Mouse (Mus musculus) liver, postnatal 0 days (tissue): ENCODE measurements around the gene Hoxb5. TPM values are rescaled to one million over a fixed set of nuclear protein-coding genes. Genes with fewer than 3 reads are reported as not detected.
A peak's percentile ranks its signal among the peaks of the same experiment; 100 is the strongest.

Source experiments
- ATAC-seq: fragments of 200-750 bp; cut with Nextera tagmentation; 2 replicates; pipeline ENCODE4 v1.8.0; 2017; ENCODE audit warnings: mild to moderate bottlenecking, moderate library complexity
- DNase-seq: peaks from one replicate; pipeline ENCODE4 v3.0.0-alpha.2; 2016
- H3K27ac ChIP-seq: fragments of 300-500 bp; sonication (generic); 2 replicates; pipeline ENCODE4 v1.5.1; 2014; ENCODE audit warnings: antibody characterized with exemption, moderate library complexity, mild to moderate bottlenecking, low read depth
- H3K27me3 ChIP-seq: fragments of 300-500 bp; sonication (generic); 2 replicates; pipeline ENCODE4 v1.6.1; 2014; ENCODE audit warnings: low read length, control low read depth, mixed read lengths; ENCODE audit not compliant: insufficient read depth
- H3K36me3 ChIP-seq: fragments of 300-500 bp; sonication (generic); replicated peaks from 2 replicates; pipeline ENCODE4 v1.6.1; 2014; ENCODE audit warnings: mild to moderate bottlenecking, control low read depth, low read length, moderate library complexity, mixed read lengths; ENCODE audit not compliant: insufficient read depth
- H3K4me1 ChIP-seq: fragments of 300-500 bp; sonication (generic); 2 replicates; pipeline ENCODE4 v1.6.1; 2014; ENCODE audit warnings: antibody characterized with exemption, mild to moderate bottlenecking, control low read depth; ENCODE audit not compliant: insufficient read depth
- H3K4me2 ChIP-seq: fragments of 300-500 bp; sonication (generic); 2 replicates; pipeline ENCODE4 v1.6.1; 2014; ENCODE audit warnings: low read depth, mild to moderate bottlenecking, low read length, moderate library complexity, mixed read lengths
- H3K4me3 ChIP-seq: fragments of 300-500 bp; sonication (generic); 2 replicates; pipeline ENCODE4 v1.5.1; 2014; ENCODE audit warnings: low read depth, low read length
- H3K9ac ChIP-seq: fragments of 300-500 bp; sonication (generic); replicated peaks from 2 replicates; pipeline ENCODE4 v1.6.1; 2014; ENCODE audit warnings: mild to moderate bottlenecking, moderate library complexity
- H3K9me3 ChIP-seq: fragments of 300-500 bp; sonication (generic); 2 replicates; pipeline ENCODE4 v1.6.1; 2016; ENCODE audit warnings: mild to moderate bottlenecking, control low read depth, low read length, mixed read lengths
- CTCF ChIP-seq: sonication (generic); IDR thresholded peaks from 2 replicates; pipeline ENCODE4 v1.5.1; 2016; ENCODE audit warnings: antibody characterized with exemption, low read depth
- EP300 ChIP-seq: IDR thresholded peaks from 2 replicates; pipeline ENCODE4 v1.6.1; 2016; ENCODE audit warnings: antibody characterized with exemption, low read depth, mild to moderate bottlenecking
- WGBS: fragments of 180-500 bp; shearing (Covaris S2); extraction: QIAGEN DNeasy Blood & Tissue Kit; methylation state at CpG from one replicate; pipeline ENCODE4 v1.1.7; 2014; ENCODE audit not compliant: insufficient replicate concordance; 5-methylcytosine and 5-hydroxymethylcytosine counted together
- polyA plus RNA-seq: library from polyadenylated mRNA; unstranded; fragments of >200 nt; fragmentation: Nextera tagmentation; extraction: Ambion mirVana; gene quantifications from 2 replicates; pipeline ENCODE4 v1.2.1, GENCODE M21; 2015

Hoxb5 gene
- polyA plus RNA-seq, 1 experiment from 2014 or later, result 0.75 TPM

DNA sequence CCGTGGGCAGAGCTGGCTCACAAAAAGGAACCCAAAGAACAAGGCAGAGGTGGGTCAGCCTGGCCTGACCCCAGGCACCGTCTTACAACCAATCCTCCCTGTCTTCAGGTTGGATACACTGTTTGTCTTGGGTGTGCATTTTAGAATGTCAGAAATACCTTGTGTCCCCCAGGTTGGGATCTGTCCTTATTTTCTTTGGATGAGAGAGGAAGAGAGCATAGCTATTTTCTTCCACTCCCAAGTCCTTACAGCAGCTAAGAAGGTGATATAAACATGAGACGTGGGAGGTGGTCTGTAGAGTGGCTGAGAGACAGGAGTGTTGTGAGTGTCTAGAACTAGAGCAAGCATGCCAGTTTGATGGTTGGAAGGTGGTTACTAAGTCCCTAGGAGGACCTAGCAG is 5.7 kb upstream of the Hoxb5 start:
- Histone ChIP-seq H3K4me3 (no peak overlapping the region), H3K27ac (no peak overlapping the region), H3K4me2 (no peak overlapping the region), H3K4me1 (no peaks in the 10 kb centered on the region), H3K27me3 (peaks cover 100% of the 10 kb centered on the region), H3K36me3 (no peaks in the 10 kb centered on the region), H3K9ac (no peak overlapping the region), H3K9me3 (no peaks in the 10 kb centered on the region)
- DNase-seq, result no peak
- TF ChIP-seq EP300, result no peak
- TF ChIP-seq CTCF, result no peak
- 38% methylated on average over 3 of the region's 3 CpGs for WGBS
- no peak for ATAC-seq

DNA sequence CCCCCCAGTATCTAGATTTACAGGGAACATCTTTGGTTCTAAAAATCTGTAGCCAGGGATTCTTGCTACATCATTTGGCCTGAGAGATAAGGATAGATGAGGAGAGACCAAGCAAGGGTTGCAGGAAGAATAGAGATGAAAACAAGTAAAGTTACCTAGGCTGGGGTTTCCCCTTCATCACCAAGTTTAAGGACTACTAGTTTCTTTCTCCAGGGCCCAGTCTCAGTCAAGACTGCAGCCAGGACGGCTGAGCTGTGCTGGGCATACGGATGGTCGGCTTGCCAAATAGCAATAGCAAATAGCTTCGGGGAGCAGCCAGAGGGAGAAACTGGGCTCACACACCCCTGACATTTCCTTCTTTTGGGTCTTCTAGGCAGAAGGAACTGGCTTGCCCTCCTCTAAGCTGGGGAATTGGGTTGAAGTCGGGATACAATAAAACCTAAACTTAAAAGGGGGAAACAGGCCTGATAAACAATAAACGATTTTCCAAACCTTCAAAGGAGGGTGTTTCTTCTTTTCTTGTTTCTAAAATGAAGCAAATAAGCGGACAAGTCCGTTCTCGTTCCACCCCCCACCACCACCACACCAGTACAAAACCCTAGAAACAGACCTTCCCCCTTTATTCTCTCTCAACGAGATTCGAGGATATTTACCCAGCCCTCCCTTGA is 5.0 kb upstream of the Hoxb5 start:
- TF ChIP-seq EP300 (no peak), CTCF (no peak)
- no peak overlapping the region for H3K4me3 ChIP-seq

DNA sequence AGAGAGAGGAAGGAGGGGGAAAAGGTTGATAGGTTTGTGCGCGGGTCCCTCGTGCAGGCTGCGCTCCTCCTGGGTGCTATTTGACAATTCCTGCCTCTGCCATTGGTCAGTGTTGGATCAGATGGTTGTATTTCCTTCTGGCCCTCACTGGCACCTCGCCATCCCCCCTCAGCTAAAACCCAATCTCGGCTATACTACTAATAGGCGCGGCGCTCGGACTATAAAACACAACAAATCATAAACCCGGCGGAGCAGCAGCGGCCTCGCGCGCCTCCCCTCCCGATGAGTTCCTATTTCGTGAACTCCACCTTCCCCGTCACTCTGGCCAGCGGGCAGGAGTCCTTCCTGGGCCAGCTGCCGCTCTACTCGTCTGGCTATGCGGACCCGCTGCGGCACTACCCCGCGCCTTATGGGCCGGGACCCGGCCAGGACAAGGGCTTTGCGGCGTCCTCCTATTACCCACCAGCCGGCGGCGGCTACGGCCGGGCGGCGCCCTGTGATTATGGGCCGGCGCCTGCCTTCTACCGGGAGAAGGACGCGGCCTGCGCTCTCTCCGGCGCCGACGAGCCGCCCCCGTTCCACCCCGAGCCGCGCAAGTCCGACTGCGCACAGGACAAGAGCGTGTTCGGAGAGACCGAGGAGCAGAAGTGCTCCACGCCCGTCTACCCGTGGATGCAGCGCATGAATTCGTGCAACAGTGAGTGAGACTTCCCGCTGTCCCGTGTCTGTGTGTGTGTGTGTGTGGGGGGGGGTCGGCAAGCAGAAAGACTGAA is 4.1 kb upstream of the Hoxb5 start:
- 3% methylated on average over 65 of the region's 66 CpGs for WGBS
- Histone ChIP-seq H3K4me1 (no peaks in the 10 kb centered on the region), H3K36me3 (no peaks in the 10 kb centered on the region), H3K9ac (no peak overlapping the region), H3K9me3 (no peaks in the 10 kb centered on the region), H3K4me3 (peak overlapping the region; percentile 31), H3K27ac (no peak overlapping the region), H3K4me2 (peak overlapping the region; percentile 55), H3K27me3 (peaks cover 100% of the 10 kb centered on the region)
- ATAC-seq (no peak), DNase-seq (no peak)
- TF ChIP-seq CTCF (no peak), EP300 (no peak)

More for the DNA sequence above, 5.0 kb upstream of the Hoxb5 start:
- Histone ChIP-seq H3K27ac (no peak overlapping the region), H3K9ac (no peak overlapping the region), H3K4me2 (no peak overlapping the region), H3K4me1 (no peaks in the 10 kb centered on the region), H3K36me3 (no peaks in the 10 kb centered on the region), H3K27me3 (peaks cover 100% of the 10 kb centered on the region), H3K9me3 (no peaks in the 10 kb centered on the region)
- 20% methylated on average over 11 of the region's 11 CpGs for WGBS
- no peak for ATAC-seq
- DNase-seq, result no peak

DNA sequence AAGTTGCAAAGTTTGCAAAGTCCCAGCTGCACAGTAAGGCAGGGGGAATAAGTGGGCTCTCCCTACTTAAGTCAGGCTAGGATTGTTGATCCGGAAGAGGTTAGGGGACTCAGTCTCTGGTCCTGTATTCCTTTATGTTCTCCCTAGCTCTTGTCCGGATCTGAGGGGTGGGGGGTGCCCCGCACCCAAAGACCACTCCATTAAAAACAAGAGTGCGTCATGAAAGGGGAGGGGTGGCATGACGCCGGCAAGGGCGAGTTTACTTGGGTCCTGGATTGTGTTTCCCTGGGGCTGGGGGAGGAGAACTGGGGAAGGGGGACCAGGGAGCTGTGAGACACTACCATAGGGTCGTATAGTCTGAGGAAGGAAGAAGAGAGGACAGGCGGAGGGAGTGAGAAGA is 3.4 kb upstream of the Hoxb5 start:
- Histone ChIP-seq H3K9ac (no peak overlapping the region), H3K9me3 (no peaks in the 10 kb centered on the region), H3K27ac (no peak overlapping the region), H3K36me3 (no peaks in the 10 kb centered on the region), H3K4me2 (no peak overlapping the region), H3K27me3 (peaks cover 100% of the 10 kb centered on the region), H3K4me1 (no peaks in the 10 kb centered on the region), H3K4me3 (no peak overlapping the region)
- TF ChIP-seq CTCF, result no peak
- TF ChIP-seq EP300, result no peak
- WGBS, result 3% methylated on average over 9 of the region's 9 CpGs
- ATAC-seq, result no peak
- DNase-seq, result no peak

DNA sequence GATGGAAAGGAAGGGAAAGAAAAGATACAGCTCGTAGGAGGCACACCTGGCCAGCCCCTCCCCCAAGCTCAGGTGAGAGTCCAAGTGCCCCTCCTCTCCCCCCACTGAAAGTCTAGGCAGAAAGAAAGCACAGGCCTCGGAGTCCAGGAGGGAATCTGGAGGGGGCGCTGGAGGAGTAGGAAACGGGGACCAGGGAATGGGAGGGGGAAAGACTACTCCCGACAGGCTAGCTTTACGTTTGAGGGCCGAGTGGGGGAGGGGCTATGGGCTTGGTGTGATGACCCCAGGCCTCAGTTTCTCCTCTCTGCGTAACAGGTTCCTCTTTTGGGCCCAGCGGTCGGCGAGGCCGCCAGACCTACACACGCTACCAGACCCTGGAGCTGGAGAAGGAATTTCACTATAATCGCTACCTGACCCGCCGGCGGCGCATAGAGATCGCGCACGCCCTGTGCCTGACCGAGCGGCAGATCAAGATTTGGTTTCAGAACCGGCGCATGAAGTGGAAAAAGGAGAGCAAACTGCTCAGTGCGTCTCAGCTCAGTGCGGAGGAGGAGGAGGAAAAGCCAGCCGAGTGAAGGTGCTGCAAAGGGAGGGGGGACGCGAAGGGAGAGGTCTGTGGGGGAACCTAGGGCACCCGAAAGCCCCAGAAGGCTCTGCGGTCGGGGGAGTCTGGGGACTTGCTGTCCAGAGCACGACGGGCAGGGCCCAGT is 2.6 kb upstream of the Hoxb5 start:
- peaks cover 99% of the 10 kb centered on the region for H3K27me3 ChIP-seq
- no peak for TF ChIP-seq CTCF
- TF ChIP-seq EP300, result no peak
- no peak overlapping the region for H3K9ac ChIP-seq
- no peaks in the 10 kb centered on the region for H3K36me3 ChIP-seq
- 6% methylated on average over 35 of the region's 35 CpGs for WGBS
- no peak overlapping the region; the same call in 1 of the 2 replicates for H3K4me3 ChIP-seq
- DNase-seq, result no peak
- H3K4me1 ChIP-seq, result no peaks in the 10 kb centered on the region
- H3K9me3 ChIP-seq, result no peaks in the 10 kb centered on the region
- H3K27ac ChIP-seq, result no peak overlapping the region
- no peak overlapping the region for H3K4me2 ChIP-seq
- ATAC-seq, result no peak

DNA sequence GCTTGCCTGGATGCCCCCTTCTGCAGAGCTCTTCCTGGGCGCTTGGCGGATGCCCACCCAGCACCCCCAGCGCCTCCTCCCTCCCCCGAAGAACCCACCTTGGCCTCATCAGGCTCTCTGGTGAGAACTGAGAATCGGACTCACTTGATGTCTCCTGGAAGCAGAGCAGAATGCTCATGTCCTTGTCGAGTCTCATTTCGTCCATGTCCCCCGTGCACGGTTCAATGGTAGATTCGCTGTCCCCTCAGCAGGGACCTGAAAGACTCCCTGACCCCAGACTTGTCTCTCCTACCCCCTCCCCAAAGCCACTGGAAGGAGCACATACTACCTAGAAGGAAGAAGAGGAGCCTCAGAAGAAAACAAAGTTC is 2.1 kb upstream of the Hoxb5 start:
- Histone ChIP-seq H3K27ac (no peak overlapping the region), H3K9ac (no peak overlapping the region), H3K4me2 (no peak overlapping the region), H3K9me3 (no peaks in the 10 kb centered on the region), H3K4me3 (no peak overlapping the region), H3K4me1 (no peaks in the 10 kb centered on the region), H3K27me3 (peaks cover 99% of the 10 kb centered on the region), H3K36me3 (no peaks in the 10 kb centered on the region)
- DNase-seq (no peak), ATAC-seq (no peak)
- TF ChIP-seq EP300 (no peak), CTCF (no peak)
- 44% methylated on average over 8 of the region's 10 CpGs for WGBS
